9 mouse cellular contexts compared by ENCODE assay signal in the genomic region with DNA sequence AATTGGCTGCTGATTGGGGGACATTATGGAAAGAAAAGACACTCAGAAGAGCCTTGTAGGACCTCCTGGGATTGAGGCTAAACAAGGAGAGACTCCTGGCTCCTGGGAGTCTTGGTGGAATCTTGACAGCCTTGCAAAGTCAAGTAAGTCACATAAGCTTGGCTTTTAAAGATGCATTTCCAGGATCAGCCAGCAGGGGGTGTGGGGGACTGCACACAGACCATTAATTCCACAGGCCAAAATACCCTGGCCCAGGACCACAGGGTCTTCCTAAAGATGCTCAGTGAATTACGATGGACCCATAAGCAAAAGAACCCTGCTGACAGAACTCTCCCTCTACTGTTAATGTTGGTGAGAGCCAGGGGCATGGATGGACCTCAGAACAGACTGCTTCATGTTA.
A peak's percentile ranks its signal among the peaks of the same experiment; 100 is the strongest.
DNase-seq lines count a peak whose midpoint lies in the region; TF ChIP-seq lines count a peak whose summit lies in the region.
"Had no signal": no experiment of that assay in that cellular context is flagged by ENCODE, and none has a peak within 500 bp of the region (broad histone marks: within the 10 kb centered on the region; RNA-seq: fewer than 3 reads in every experiment).

No protein-coding gene starts in this region.

- H3K27ac ChIP-seq in thymus, adult 2 months (ENCODE audit: control insufficient read depth, insufficient read depth, low read length), result no peak overlapping the region

- intact Hi-C loops in heart, postnatal 36 days (cut with DNase I), result no loop called here

- no peak for TF ChIP-seq CTCF in thymus, adult 2 months (IDR thresholded peaks at IDR 0.05; ENCODE audit: borderline replicate concordance, control insufficient read depth, extremely low read depth, insufficient read depth, low read length, poor library complexity)

- DNase-seq in heart, postnatal 36 days, result peak; percentile 56 to 64
- DNase-seq in heart, adult 8-10 months (ENCODE audit: low spot score), result no peak
- peak; percentile 51 for DNase-seq in thymus, adult 2 months
- DNase-seq in thymus, adult 18-20 months, result no peak
- DNase-seq in cerebellum, postnatal 14 days, result peak; percentile 70 to 84
- DNase-seq in kidney, postnatal 4 days, result peak; percentile 67 to 76
- peak; percentile 59 for DNase-seq in spleen, adult 12 weeks (ENCODE audit: low spot score)
- no peak for DNase-seq in ovary, postnatal 10 days (ENCODE audit: low spot score)

- H3K4me3 ChIP-seq in thymus, adult 2 months (ENCODE audit: control insufficient read depth, insufficient read depth, low read length), result no peak overlapping the region
- H3K4me3 ChIP-seq: embryonic facial prominence, embryonic 13.5 days had no signal

- no peak for TF ChIP-seq POLR2A in thymus, adult 2 months (IDR thresholded peaks at IDR 0.05; ENCODE audit: control insufficient read depth, extremely low read depth, insufficient read depth, low read length, poor library complexity)

- WGBS in thymus, adult 2 months, result 56% methylated on average over 1 of the region's 1 CpGs

- H3K36me3 ChIP-seq in thymus, adult 2 months (ENCODE audit: control insufficient read depth, insufficient read depth, low read length), result no peaks in the 10 kb centered on the region
- H3K36me3 ChIP-seq: embryonic facial prominence, embryonic 13.5 days had no signal

- H3K4me1 ChIP-seq in thymus, adult 2 months (replicated peaks; ENCODE audit: control insufficient read depth, insufficient read depth, low read length), result no peaks in the 10 kb centered on the region

- H3K27me3 ChIP-seq in thymus, adult 2 months (ENCODE audit: control insufficient read depth, insufficient read depth, low read length), result no peaks in the 10 kb centered on the region
- H3K27me3 ChIP-seq: embryonic facial prominence, embryonic 13.5 days had no signal

Comparison
In these comparisons a context has a peak if more than half of its experiments do, and no peak if none do; other contexts are left out.
1. DNase-seq: peak in heart, postnatal 36 days (2 of 2), thymus, adult 2 months (single experiment), cerebellum, postnatal 14 days (2 of 2), kidney, postnatal 4 days (2 of 2) and spleen, adult 12 weeks (single experiment); none in heart, adult 8-10 months (single experiment), thymus, adult 18-20 months (0 of 2) and ovary, postnatal 10 days (single experiment).